Mouse (Mus musculus) C2C12 (cell line): ENCODE measurements around the gene Zfp839. TPM values are rescaled to one million over a fixed set of nuclear protein-coding genes. Genes with fewer than 3 reads are reported as not detected.

Source experiments
- H3K27me3 ChIP-seq: one replicate; pipeline ENCODE4 v1.6.1; 2011; ENCODE audit not compliant: control insufficient read depth, insufficient read depth, insufficient read length
- H3K36me3 ChIP-seq: one replicate; pipeline ENCODE4 v1.6.1; 2011; ENCODE audit not compliant: control insufficient read depth, insufficient read depth
- H3K4me3 ChIP-seq: one replicate; pipeline ENCODE4 v1.5.1; 2011; ENCODE audit warnings: mild to moderate bottlenecking, control low read depth; ENCODE audit not compliant: poor library complexity, insufficient read depth, severe bottlenecking
- H3K79me2 ChIP-seq: one replicate; pipeline ENCODE4 v1.6.1; 2011; ENCODE audit not compliant: control insufficient read depth, insufficient read depth
- H3K79me3 ChIP-seq: one replicate; pipeline ENCODE4 v1.6.1; 2011; ENCODE audit warnings: low read depth, control low read depth
- H3ac ChIP-seq: one replicate; pipeline ENCODE3; 2011; ENCODE audit warnings: low read depth; ENCODE audit not compliant: control insufficient read depth, insufficient read length
- CEBPB ChIP-seq: IDR thresholded peaks from one replicate; pipeline ENCODE4 v1.6.1; 2011; ENCODE audit warnings: low read depth, mild to moderate bottlenecking, control low read depth, moderate library complexity
- CTCF ChIP-seq: IDR thresholded peaks from one replicate; pipeline ENCODE4 v1.5.1; 2011; ENCODE audit not compliant: control insufficient read depth, insufficient read depth, insufficient read length
- FOSL1 ChIP-seq: IDR thresholded peaks from one replicate; pipeline ENCODE4 v1.8.0; 2011; ENCODE audit warnings: mild to moderate bottlenecking, low read length; ENCODE audit not compliant: poor library complexity, insufficient read depth, severe bottlenecking
- MAX ChIP-seq: IDR thresholded peaks from one replicate; pipeline ENCODE4 v1.6.1; 2011; ENCODE audit warnings: mild to moderate bottlenecking, control low read depth
- MYOD1 ChIP-seq: IDR thresholded peaks from one replicate; pipeline ENCODE4 v1.6.1; 2011; ENCODE audit warnings: low read depth; ENCODE audit not compliant: control insufficient read depth, insufficient read length
- MYOG ChIP-seq: IDR thresholded peaks from one replicate; pipeline ENCODE4 v1.6.1; 2011; ENCODE audit not compliant: control insufficient read depth, insufficient read length; ENCODE audit errors: extremely low read depth
- USF1 ChIP-seq: IDR thresholded peaks from one replicate; pipeline ENCODE4 v1.6.1; 2011; ENCODE audit warnings: low read depth, mild to moderate bottlenecking, control low read depth, moderate library complexity
- polyA plus RNA-seq: library from polyadenylated mRNA; unstranded; fragments of >200 nt; fragmentation: generic; extraction: Trizol; gene quantifications from one replicate; pipeline ENCODE4 v1.2.1, GENCODE M21; 2012; ENCODE audit warnings: missing spikeins

Zfp839 gene
- polyA plus RNA-seq, 1 experiment = 1.2 TPM

DNA sequence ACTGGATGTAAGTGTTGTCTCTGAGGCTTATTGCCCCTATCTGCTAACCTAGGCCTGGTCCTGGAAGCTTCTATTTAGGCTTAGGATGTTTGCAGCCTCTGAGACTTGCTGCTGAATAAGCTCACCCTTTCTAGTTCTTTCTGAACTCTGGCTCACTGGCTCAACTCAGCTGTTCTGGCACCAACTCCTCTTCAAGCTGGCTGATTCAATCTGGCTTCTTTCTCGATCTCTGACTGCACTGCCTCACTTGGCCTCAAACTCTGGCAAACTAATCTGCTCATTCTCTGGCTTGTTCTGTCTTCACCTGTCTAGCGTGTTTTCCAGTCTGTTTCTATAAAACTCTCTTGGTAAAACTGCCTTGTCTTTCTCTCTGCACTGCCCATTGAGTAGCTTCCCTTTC is 25.3 kb downstream of the Zfp839 start:
- Histone ChIP-seq H3K79me2 (no peaks in the 10 kb centered on the region), H3K36me3 (peaks cover 77% of the 10 kb centered on the region), H3K27me3 (no peaks in the 10 kb centered on the region), H3K4me3 (no peak overlapping the region), H3K79me3 (no peaks in the 10 kb centered on the region), H3ac (no peak overlapping the region)
- TF ChIP-seq FOSL1 (no peak), USF1 (no peak), MAX (no peak), MYOD1 (no peak), CTCF (no peak), MYOG (no peak), CEBPB (no peak)

DNA sequence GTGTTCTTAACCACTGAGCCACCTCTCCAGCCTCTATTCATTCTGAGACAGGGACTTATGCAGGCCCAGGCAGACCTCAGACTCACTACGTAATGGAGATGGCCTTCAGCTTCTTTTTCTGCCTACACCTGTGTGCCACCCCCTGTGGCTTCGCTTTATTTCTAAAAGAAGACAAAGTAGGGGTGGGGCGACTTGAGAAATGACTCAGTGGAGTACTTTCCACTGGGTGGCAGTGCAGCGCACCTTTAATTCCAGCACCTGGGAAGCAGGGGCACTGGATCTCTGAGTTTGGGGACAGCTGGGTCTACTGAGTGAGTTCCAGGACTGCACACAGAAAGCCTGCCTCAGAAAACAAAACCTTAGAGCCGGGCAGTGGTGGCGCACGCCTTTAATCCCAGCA is 32.2 kb downstream of the Zfp839 start:
- Histone ChIP-seq H3K4me3 (no peak overlapping the region), H3K27me3 (no peaks in the 10 kb centered on the region), H3K79me2 (peaks cover 30% of the 10 kb centered on the region), H3K36me3 (peaks cover 40% of the 10 kb centered on the region), H3K79me3 (peaks cover 21% of the 10 kb centered on the region), H3ac (no peak overlapping the region)
- TF ChIP-seq CEBPB (no peak), MYOD1 (no peak), USF1 (no peak), MYOG (no peak), MAX (no peak), FOSL1 (no peak), CTCF (no peak)

DNA sequence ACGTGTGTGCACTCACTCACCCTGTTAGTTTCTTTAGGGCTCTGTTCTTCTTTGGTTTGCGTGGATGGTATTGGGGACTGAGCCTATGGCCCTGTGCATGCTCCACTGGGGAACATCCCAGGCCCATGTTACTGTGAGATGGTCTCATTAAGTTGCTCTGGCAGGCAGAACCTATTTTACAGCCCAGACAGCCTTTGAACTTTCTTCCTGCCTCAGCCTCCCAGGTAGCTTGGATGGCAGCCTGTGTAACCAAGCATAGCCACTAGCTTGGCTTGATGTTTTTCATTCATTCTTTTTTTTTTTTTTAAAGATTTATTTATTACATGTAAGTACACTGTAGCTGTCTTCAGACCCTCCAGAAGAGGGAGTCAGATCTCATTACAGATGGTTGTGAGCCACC is 35.2 kb downstream of the Zfp839 start:
- Histone ChIP-seq H3K27me3 (no peaks in the 10 kb centered on the region), H3K79me3 (peaks cover 38% of the 10 kb centered on the region), H3ac (no peak overlapping the region), H3K4me3 (no peak overlapping the region), H3K79me2 (peaks cover 54% of the 10 kb centered on the region), H3K36me3 (peaks cover 15% of the 10 kb centered on the region)
- TF ChIP-seq FOSL1 (no peak), CTCF (no peak), MAX (no peak)

DNA sequence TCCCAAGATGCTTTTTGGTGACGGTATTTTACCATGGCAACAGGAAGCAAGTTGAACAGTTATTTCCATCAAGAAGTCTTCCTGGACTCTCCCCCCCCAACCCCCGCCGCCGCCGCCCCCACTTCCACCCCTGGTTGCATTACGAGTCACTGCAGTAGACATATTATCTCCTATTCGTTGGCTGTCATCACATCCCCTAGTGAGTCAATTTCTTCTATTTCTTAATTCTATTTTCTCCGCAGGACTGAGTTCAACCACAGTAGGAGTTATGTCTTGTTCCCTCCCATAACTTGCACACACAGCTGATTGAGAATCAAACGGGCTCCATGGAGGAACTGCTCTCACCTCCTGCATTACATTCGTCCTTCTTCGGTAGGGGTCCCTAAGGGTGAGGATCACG is 38.1 kb downstream of the Zfp839 start:
- Histone ChIP-seq H3K79me3 (peaks cover 45% of the 10 kb centered on the region), H3K27me3 (no peaks in the 10 kb centered on the region), H3ac (peak overlapping the region; percentile 99), H3K79me2 (peaks cover 82% of the 10 kb centered on the region), H3K4me3 (peak overlapping the region; percentile 79), H3K36me3 (peaks cover 3% of the 10 kb centered on the region)
- TF ChIP-seq MYOD1 = no peak
- no peak for TF ChIP-seq MYOG
- TF ChIP-seq MAX = no peak
- TF ChIP-seq CTCF = no peak
- TF ChIP-seq CEBPB = no peak

DNA sequence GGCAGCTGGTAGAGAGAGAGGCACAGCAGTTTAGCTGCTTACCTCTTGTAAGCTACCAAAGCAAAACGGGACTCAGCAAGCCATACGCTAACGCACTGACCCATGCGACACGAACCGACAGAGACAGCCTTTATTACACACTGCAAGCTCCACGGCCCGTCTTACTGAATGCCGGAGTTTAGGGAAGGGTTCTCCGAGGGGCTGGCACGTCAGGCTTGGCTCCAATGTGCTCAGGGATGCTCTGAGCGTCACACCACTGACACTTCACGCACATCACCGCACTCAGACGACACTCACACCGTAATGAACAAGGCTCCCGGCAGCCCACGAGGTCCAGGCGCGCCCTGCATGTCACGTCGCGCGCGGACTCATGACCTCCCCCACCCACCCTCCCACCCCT is 38.6 kb downstream of the Zfp839 start:
- Histone ChIP-seq H3K4me3 (peak overlapping the region; percentile 79), H3K79me2 (peaks cover 87% of the 10 kb centered on the region), H3ac (peak overlapping the region; percentile 99), H3K36me3 (peaks cover 3% of the 10 kb centered on the region), H3K79me3 (peaks cover 45% of the 10 kb centered on the region), H3K27me3 (no peaks in the 10 kb centered on the region)
- TF ChIP-seq MYOD1 = no peak
- no peak for TF ChIP-seq FOSL1
- no peak for TF ChIP-seq CEBPB
- no peak for TF ChIP-seq MYOG
- no peak for TF ChIP-seq MAX
- TF ChIP-seq USF1 = no peak
- TF ChIP-seq CTCF = no peak
